Mouse (Mus musculus) liver, adult 2 months (tissue): Measurements from ENCODE around the gene Nav2. TPM values are rescaled to one million over a fixed set of nuclear protein-coding genes. Genes with fewer than 3 reads are reported as not detected.

ENCODE experiments used
- DNase-seq: peaks from one replicate; pipeline ENCODE4 v3.0.0-alpha.2; 2011; ENCODE audit warnings: low read depth, low spot score; ENCODE audit errors: extremely low read depth
- H3K27ac ChIP-seq: fragments of 200-500 bp; replicated peaks from 2 replicates; pipeline ENCODE4 v1.5.1; 2012; ENCODE audit warnings: low read depth, mild to moderate bottlenecking, control low read depth, inconsistent platforms, low read length; ENCODE audit not compliant: insufficient read depth
- H3K27me3 ChIP-seq: fragments of 200-500 bp; 2 replicates; pipeline ENCODE4 v1.6.1; 2012; ENCODE audit warnings: mild to moderate bottlenecking, moderate library complexity, low read length, inconsistent platforms; ENCODE audit not compliant: control insufficient read depth, insufficient read depth
- H3K36me3 ChIP-seq: fragments of 200-500 bp; 2 replicates; pipeline ENCODE4 v1.6.1; 2012; ENCODE audit warnings: low read length, inconsistent platforms; ENCODE audit not compliant: control insufficient read depth, insufficient read depth
- H3K4me1 ChIP-seq: fragments of 200-500 bp; 2 replicates; pipeline ENCODE4 v1.6.1; 2011; ENCODE audit warnings: low read length; ENCODE audit not compliant: control insufficient read depth, insufficient read depth
- H3K4me3 ChIP-seq: fragments of 200-500 bp; 2 replicates; pipeline ENCODE4 v1.5.1; 2011; ENCODE audit warnings: low read depth, mild to moderate bottlenecking, control low read depth, low read length, moderate library complexity; ENCODE audit not compliant: insufficient read depth
- H3K79me2 ChIP-seq: fragments of 200-500 bp; 2 replicates; pipeline ENCODE4 v1.6.1; 2012; ENCODE audit warnings: inconsistent platforms, mild to moderate bottlenecking, low read length, moderate library complexity; ENCODE audit not compliant: control insufficient read depth, insufficient read depth
- H3K9ac ChIP-seq: fragments of 200-500 bp; 2 replicates; pipeline ENCODE4 v1.6.1; 2012; ENCODE audit warnings: low read depth, mild to moderate bottlenecking, control low read depth, inconsistent platforms, low read length
- CTCF ChIP-seq: fragments of 200-500 bp; IDR thresholded peaks from 2 replicates; pipeline ENCODE4 v1.5.1; 2011; ENCODE audit warnings: low read depth, low read length, control low read depth
- POLR2A ChIP-seq: fragments of 200-500 bp; IDR thresholded peaks from 2 replicates; pipeline ENCODE4 v1.6.1; 2011; ENCODE audit warnings: low read length, control low read depth; ENCODE audit not compliant: insufficient read depth; ENCODE audit errors: extremely low read depth
- WGBS: fragments of 180-500 bp; shearing (Covaris S2); methylation state at CpG from one replicate; pipeline ENCODE4 v1.1.7; 2018; 5-methylcytosine and 5-hydroxymethylcytosine counted together
- polyA plus RNA-seq: library from polyadenylated mRNA; depleted of rRNA; stranded (reverse); fragments of >200 nt; gene quantifications from 2 replicates; pipeline ENCODE4 v1.2.3, GENCODE M21; 2012
- total RNA-seq: library from RNA; depleted of rRNA; stranded (reverse); fragments of >200 nt; gene quantifications from 2 replicates; pipeline ENCODE4 v1.2.3, GENCODE M21; 2014

The Nav2 gene
- total and polyA plus RNA-seq, 2 experiments: 11.1 to 17.6 TPM

- Histone ChIP-seq H3K9ac (no peak overlapping the region), H3K27me3 (no peaks in the 10 kb centered on the region), H3K36me3 (peaks cover 23% of the 10 kb centered on the region; the same call in 1 of the 2 replicates), H3K27ac (no peak overlapping the region), H3K4me1 (peaks cover 15% of the 10 kb centered on the region), H3K4me3 (no peak overlapping the region), H3K79me2 (peaks cover 3% of the 10 kb centered on the region; the same call in 1 of the 2 replicates)
- WGBS: 96% methylated on average over 14 of the region's 14 CpGs
- TF ChIP-seq POLR2A: no peak
- TF ChIP-seq CTCF: no peak
- no peak for DNase-seq
These were observed 33.4 kb upstream of the Nav2 start for GRCm38 (mm10) chr7:48875096-48875495.

GRCm38 (mm10) chr7:48876526-48876925, 32.0 kb upstream of the Nav2 start:
- Histone ChIP-seq H3K4me3 (no peak overlapping the region), H3K27me3 (no peaks in the 10 kb centered on the region), H3K9ac (peak overlapping the region; percentile 42; the same call in 1 of the 2 replicates), H3K36me3 (peaks cover 15% of the 10 kb centered on the region; the same call in 1 of the 2 replicates), H3K27ac (peak overlapping the region; percentile 85), H3K79me2 (peaks cover 3% of the 10 kb centered on the region; the same call in 1 of the 2 replicates), H3K4me1 (peaks cover 18% of the 10 kb centered on the region)
- WGBS: 22% methylated on average over 4 of the region's 4 CpGs
- DNase-seq: peak; percentile 83
- TF ChIP-seq CTCF (peak; percentile 64), POLR2A (0 out of 2 replicates have a peak, but pooled peaks have one; percentile 5)

- peak overlapping the region; percentile 100 for H3K27ac ChIP-seq
- H3K27me3 ChIP-seq: no peaks in the 10 kb centered on the region
- TF ChIP-seq POLR2A (peak; percentile 68), CTCF (no peak)
- H3K36me3 ChIP-seq: peaks cover 8% of the 10 kb centered on the region; the same call in 1 of the 2 replicates
- peak overlapping the region; percentile 70 for H3K4me3 ChIP-seq
- DNase-seq: peak; percentile 91
- 21% methylated on average over 15 of the region's 15 CpGs for WGBS
- peaks cover 3% of the 10 kb centered on the region; the same call in 1 of the 2 replicates for H3K79me2 ChIP-seq
- peaks cover 29% of the 10 kb centered on the region for H3K4me1 ChIP-seq
- H3K9ac ChIP-seq: peak overlapping the region; percentile 97
These were observed 30.6 kb upstream of the Nav2 start for GRCm38 (mm10) chr7:48877786-48878390.

DNA sequence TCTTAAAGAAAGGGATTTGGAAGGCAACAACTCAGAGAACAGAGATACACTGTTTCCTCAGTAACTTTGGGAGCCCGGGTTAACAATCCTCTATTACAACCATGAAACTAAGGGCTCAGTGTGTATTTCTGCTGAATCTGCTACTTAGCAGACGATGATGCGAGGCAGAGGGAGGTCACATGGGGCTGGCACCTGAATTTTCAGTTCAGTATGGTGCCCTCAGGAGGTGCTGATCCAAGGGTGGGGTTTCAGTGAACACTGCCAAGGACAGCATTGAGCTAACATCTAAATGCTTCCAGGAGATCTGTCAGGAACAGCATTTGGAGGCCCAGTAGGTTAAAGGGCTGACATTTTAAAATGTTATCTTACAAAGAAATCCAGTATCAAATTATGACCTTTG, 28.9 kb upstream of the Nav2 start:
- 14% methylated on average over 3 of the region's 3 CpGs for WGBS
- peak overlapping the region; percentile 83 for H3K9ac ChIP-seq
- peaks cover 3% of the 10 kb centered on the region; the same call in 1 of the 2 replicates for H3K79me2 ChIP-seq
- no peaks in the 10 kb centered on the region for H3K27me3 ChIP-seq
- peaks cover 5% of the 10 kb centered on the region; the same call in 1 of the 2 replicates for H3K36me3 ChIP-seq
- H3K4me3 ChIP-seq: peak overlapping the region; percentile 5; the same call in 1 of the 2 replicates
- H3K27ac ChIP-seq: peak overlapping the region; percentile 97
- DNase-seq: peak; percentile 85
- TF ChIP-seq POLR2A (no peak), CTCF (no peak)
- peaks cover 30% of the 10 kb centered on the region for H3K4me1 ChIP-seq

GRCm38 (mm10) chr7:48880591-48881481, 27.7 kb upstream of the Nav2 start:
- H3K27ac ChIP-seq: peak overlapping the region; percentile 82
- TF ChIP-seq POLR2A: peak; percentile 71
- no peak for TF ChIP-seq CTCF
- H3K36me3 ChIP-seq: no peaks in the 10 kb centered on the region; the same call in 1 of the 2 replicates
- H3K9ac ChIP-seq: peak overlapping the region; percentile 86
- H3K4me3 ChIP-seq: peak overlapping the region; percentile 72
- H3K79me2 ChIP-seq: peaks cover 3% of the 10 kb centered on the region; the same call in 1 of the 2 replicates
- peak; percentile 87 for DNase-seq
- peaks cover 29% of the 10 kb centered on the region for H3K4me1 ChIP-seq
- WGBS: under 1% methylated on average over 77 of the region's 77 CpGs
- no peaks in the 10 kb centered on the region for H3K27me3 ChIP-seq

- H3K79me2 ChIP-seq: peaks cover 3% of the 10 kb centered on the region; the same call in 1 of the 2 replicates
- H3K4me3 ChIP-seq: peak within 1 kb of the TSS; percentile 72
- under 1% methylated on average over 40 of the region's 41 CpGs for WGBS
- no peaks in the 10 kb centered on the region for H3K27me3 ChIP-seq
- peak within 1 kb of the TSS; percentile 86 for H3K9ac ChIP-seq
- peaks cover 26% of the 10 kb centered on the region for H3K4me1 ChIP-seq
- H3K27ac ChIP-seq: peak within 1 kb of the TSS; percentile 82
- TF ChIP-seq POLR2A: no peak
- TF ChIP-seq CTCF: no peak
- H3K36me3 ChIP-seq: no peaks in the 10 kb centered on the region
- peak; percentile 43 for DNase-seq
These were observed 27.0 kb upstream of the Nav2 start, which contains the start of gene E2f8 for GRCm38 (mm10) chr7:48881486-48881885. TSS of gene E2f8 (minus strand) at chr7:48881596.
